ENCODE assay signal across 8 mouse cellular contexts in the genomic region with DNA sequence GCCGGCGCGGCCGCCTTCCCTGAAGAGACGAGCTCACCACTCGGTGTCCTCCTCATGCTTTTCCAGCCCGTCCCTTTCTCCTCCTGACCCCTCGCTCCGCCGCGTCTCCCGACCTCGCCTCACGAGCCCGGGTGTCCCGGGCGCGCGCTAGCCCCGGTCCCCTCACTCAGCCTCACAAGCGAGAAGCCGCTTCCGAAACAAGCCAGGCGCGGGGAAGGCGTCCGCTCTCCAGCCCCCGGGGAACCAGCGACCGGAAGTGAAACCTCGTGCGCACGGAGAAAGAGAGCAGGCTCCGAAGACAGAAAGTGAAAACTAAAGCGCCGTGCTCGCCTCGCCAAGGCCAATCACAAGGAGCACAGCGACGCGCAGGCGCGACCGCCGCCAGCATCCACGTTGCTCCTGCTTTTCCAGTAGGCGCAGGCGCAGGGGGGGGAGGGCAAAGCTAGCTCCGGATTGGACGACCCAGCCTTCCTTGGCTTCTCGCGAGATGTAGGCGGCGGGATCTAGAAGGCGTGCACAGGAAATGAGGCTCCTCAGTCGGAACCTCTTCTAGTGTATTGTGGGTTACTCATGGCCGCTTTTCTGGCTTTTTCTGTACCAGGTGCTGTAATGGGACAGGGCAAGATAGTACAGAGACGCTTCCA. TPM values are rescaled to one million over a fixed set of nuclear protein-coding genes. Genes with fewer than 3 reads are reported as not detected.
DNase-seq lines count a peak whose midpoint lies in the region; ATAC-seq and TF ChIP-seq lines count a peak whose summit lies in the region.

A gene (minus strand): TSS at position 314 of the 644 bp plus-strand sequence.

- WGBS in forebrain, embryonic 16.5 days = under 1% methylated on average over 58 of the region's 58 CpGs
- under 1% methylated on average over 58 of the region's 58 CpGs for WGBS in lung, embryonic 14.5 days
- WGBS in olfactory bulb, adult 2 months = under 1% methylated on average over 58 of the region's 58 CpGs
- under 1% methylated on average over 58 of the region's 58 CpGs for WGBS in thymus, adult 2 months

- peak within 1 kb of the TSS; percentile 100 for H3K4me3 ChIP-seq in G1E (ENCODE audit: low read depth, low read length)
- peak within 1 kb of the TSS; percentile 97 for H3K4me3 ChIP-seq in forebrain, embryonic 16.5 days (replicated peaks; ENCODE audit: low read length)
- peak within 1 kb of the TSS; percentile 68 for H3K4me3 ChIP-seq in layer of hippocampus, adult 2 months
- peak within 1 kb of the TSS; percentile 94 for H3K4me3 ChIP-seq in lung, embryonic 14.5 days (ENCODE audit: low read depth, low read length)
- H3K4me3 ChIP-seq in olfactory bulb, adult 2 months (ENCODE audit: insufficient read depth, low read depth, low read length) = peak within 1 kb of the TSS; percentile 92
- H3K4me3 ChIP-seq in thymus, adult 2 months (ENCODE audit: control insufficient read depth, insufficient read depth, low read length) = peak within 1 kb of the TSS; percentile 74

- H3K9ac ChIP-seq in forebrain, embryonic 16.5 days (replicated peaks; ENCODE audit: low read depth, low read length) = peak within 1 kb of the TSS; percentile 84
- peak within 1 kb of the TSS; percentile 86 for H3K9ac ChIP-seq in lung, embryonic 14.5 days

- H3K4me2 ChIP-seq in forebrain, embryonic 16.5 days (ENCODE audit: low read length) = peak within 1 kb of the TSS; percentile 85
- peak within 1 kb of the TSS; percentile 75 for H3K4me2 ChIP-seq in lung, embryonic 14.5 days

- intact Hi-C loops in heart, postnatal 36 days (cut with DNase I) = loop anchor here (2.0 kb wide), 2 partner anchors 24 to 72 kb away; a partner anchor contains a TSS

- peak; percentile 60 for TF ChIP-seq POLR2A in olfactory bulb, adult 2 months (IDR thresholded peaks at IDR 0.05; ENCODE audit: insufficient read depth, low read depth, low read length)
- peak; percentile 52; the same call in 1 of the 2 replicates for TF ChIP-seq POLR2A in thymus, adult 2 months (IDR thresholded peaks at IDR 0.05; ENCODE audit: control insufficient read depth, extremely low read depth, insufficient read depth, low read length, poor library complexity)

- ATAC-seq in G1E (ENCODE audit: extremely low read depth, insufficient number of reproducible peaks, low FRiP score, poor library complexity, severe bottlenecking) = peak; percentile 95
- ATAC-seq in forebrain, embryonic 16.5 days = peak; percentile 99
- ATAC-seq in lung, embryonic 14.5 days (ENCODE audit: insufficient read depth) = peak; percentile 99

- peaks cover 9% of the 10 kb centered on the region for H3K36me3 ChIP-seq in G1E (replicated peaks)
- H3K36me3 ChIP-seq in forebrain, embryonic 16.5 days (ENCODE audit: control insufficient read depth, insufficient read depth) = no peaks in the 10 kb centered on the region
- no peaks in the 10 kb centered on the region for H3K36me3 ChIP-seq in lung, embryonic 14.5 days (ENCODE audit: insufficient read depth)
- H3K36me3 ChIP-seq in thymus, adult 2 months (ENCODE audit: control insufficient read depth, insufficient read depth, low read length) = no peaks in the 10 kb centered on the region

- no peaks in the 10 kb centered on the region for H3K27me3 ChIP-seq in G1E (ENCODE audit: insufficient read depth, low read length)
- 0 out of 2 replicates have a peak, but pooled peaks cover 3% of the 10 kb centered on the region for H3K27me3 ChIP-seq in forebrain, embryonic 16.5 days (replicated peaks; ENCODE audit: control insufficient read depth, insufficient read depth, low read length)
- no peaks in the 10 kb centered on the region for H3K27me3 ChIP-seq in lung, embryonic 14.5 days (ENCODE audit: insufficient read depth, low read length)
- H3K27me3 ChIP-seq in thymus, adult 2 months (ENCODE audit: control insufficient read depth, insufficient read depth, low read length) = no peaks in the 10 kb centered on the region

- peaks cover 4% of the 10 kb centered on the region for H3K9me3 ChIP-seq in G1E (replicated peaks)
- H3K9me3 ChIP-seq in forebrain, embryonic 16.5 days (ENCODE audit: control insufficient read depth, low read length) = no peaks in the 10 kb centered on the region
- H3K9me3 ChIP-seq in lung, embryonic 14.5 days (ENCODE audit: low read depth, low read length) = peaks cover 5% of the 10 kb centered on the region; the same call in 1 of the 2 replicates

- TF ChIP-seq CTCF in G1E (IDR thresholded peaks at IDR 0.05; ENCODE audit: low read depth, low read length) = no peak
- TF ChIP-seq CTCF in layer of hippocampus, adult 2 months (conservative IDR thresholded peaks at IDR 0.05) = no peak
- no peak for TF ChIP-seq CTCF in lung, embryonic 14.5 days (IDR thresholded peaks at IDR 0.05; ENCODE audit: low read depth)
- TF ChIP-seq CTCF in olfactory bulb, adult 2 months (IDR thresholded peaks at IDR 0.05; ENCODE audit: insufficient read depth, low read depth, low read length) = no peak
- TF ChIP-seq CTCF in thymus, adult 2 months (IDR thresholded peaks at IDR 0.05; ENCODE audit: borderline replicate concordance, control insufficient read depth, extremely low read depth, insufficient read depth, low read length, poor library complexity) = peak; percentile 63; the same call in 1 of the 2 replicates

- H3K27ac ChIP-seq in forebrain, embryonic 16.5 days (ENCODE audit: low read length) = peak within 1 kb of the TSS; percentile 94
- H3K27ac ChIP-seq in layer of hippocampus, adult 2 months = peak within 1 kb of the TSS; percentile 88
- peak within 1 kb of the TSS; percentile 94 for H3K27ac ChIP-seq in lung, embryonic 14.5 days (ENCODE audit: low read depth)
- H3K27ac ChIP-seq in olfactory bulb, adult 2 months (ENCODE audit: insufficient read depth, low read depth, low read length) = peak within 1 kb of the TSS; percentile 70; the same call in 1 of the 2 replicates
- peak within 1 kb of the TSS; percentile 64 for H3K27ac ChIP-seq in thymus, adult 2 months (ENCODE audit: control insufficient read depth, insufficient read depth, low read length)

- peak; percentile 92 for DNase-seq in G1E (ENCODE audit: low spot score)
- peak; percentile 96 to 98 for DNase-seq in cerebellum, adult 18-20 months
- peak; percentile 94 to 95 for DNase-seq in heart, postnatal 36 days
- peak; percentile 97 to 99 for DNase-seq in layer of hippocampus, adult 2 months (ENCODE audit: low spot score in 2 of 2)
- peak; percentile 99 for DNase-seq in lung, embryonic 14.5 days
- peak; percentile 98 for DNase-seq in thymus, adult 2 months

- peaks cover 6% of the 10 kb centered on the region for H3K4me1 ChIP-seq in G1E (ENCODE audit: insufficient read depth, low read depth, low read length)
- peaks cover 3% of the 10 kb centered on the region; the same call in 1 of the 2 replicates for H3K4me1 ChIP-seq in forebrain, embryonic 16.5 days (replicated peaks; ENCODE audit: control insufficient read depth, insufficient read depth, low read length)
- no peaks in the 10 kb centered on the region for H3K4me1 ChIP-seq in lung, embryonic 14.5 days (ENCODE audit: insufficient read depth)
- H3K4me1 ChIP-seq in olfactory bulb, adult 2 months (ENCODE audit: control insufficient read depth, insufficient read depth, low read length) = no peaks in the 10 kb centered on the region
- H3K4me1 ChIP-seq in thymus, adult 2 months (replicated peaks; ENCODE audit: control insufficient read depth, insufficient read depth, low read length) = no peaks in the 10 kb centered on the region

RNA-seq across cellular contexts. Expression of the gene that starts here (rescaled TPM):
- total RNA-seq in G1E (2014; fragmentation: Nextera tagmentation) (126 and 150 TPM in 2 replicates), G1E (2017) (57.0 and 58.2 TPM in 2 replicates)
- polyA plus RNA-seq in G1E (2012) = 7.3 and 7.6 TPM in 2 replicates
- polyA plus RNA-seq in forebrain, embryonic 16.5 days (2015; fragmentation: Nextera tagmentation; extraction: Ambion mirVana) = 20.0 and 23.2 TPM in 2 replicates
- total RNA-seq in heart, postnatal 36 days (2021) = 10 to 100 TPM; 10.2 to 15.2 TPM
- total RNA-seq in layer of hippocampus, adult 2 months (2021) = 10 to 100 TPM; 26.0 to 27.9 TPM
- polyA plus RNA-seq in lung, embryonic 14.5 days (2014; fragmentation: Nextera tagmentation; extraction: Ambion mirVana) = 17.8 and 18.4 TPM in 2 replicates
- 115 TPM in 1 of 2 replicates, not detected in the other for polyA plus RNA-seq in olfactory bulb, adult 2 months (2012; ENCODE audit: insufficient read depth, insufficient read length, low replicate concordance, missing spikeins)
- polyA plus RNA-seq in thymus, adult 2 months (2012; rRNA removed) = 8.1 and 9.2 TPM in 2 replicates

Comparison
In these comparisons a context has a peak if more than half of its experiments do, and no peak if none do; other contexts are left out.
1. Peak in every context shown above with its lines: DNase-seq, ATAC-seq, H3K4me3 ChIP-seq and H3K27ac ChIP-seq.